Mouse (Mus musculus): ENCODE data around the gene Cfap43.

Cfap43 gene

GRCm38 (mm10) chr19:47780145-47780544 is 138.9 kb downstream of the Cfap43 start:
- DNase-seq = no peak

- DNase-seq = no peak
Observed at GRCm38 (mm10) chr19:47777847-47778246, 141.2 kb downstream of the Cfap43 start.

- DNase-seq = no peak
Observed at GRCm38 (mm10) chr19:47755625-47756024, 163.5 kb downstream of the Cfap43 start.

GRCm38 (mm10) chr19:47754931-47755330 is 164.2 kb downstream of the Cfap43 start:
- no peak for DNase-seq

GRCm38 (mm10) chr19:47753921-47754320 is 165.2 kb downstream of the Cfap43 start:
- DNase-seq = no peak

- DNase-seq = no peak
Observed at GRCm38 (mm10) chr19:47752456-47752855, 166.6 kb downstream of the Cfap43 start.

- no peak for DNase-seq
Observed at GRCm38 (mm10) chr19:47750391-47750790, 168.7 kb downstream of the Cfap43 start.

GRCm38 (mm10) chr19:47748950-47749349 is 170.1 kb downstream of the Cfap43 start:
- DNase-seq = no peak

GRCm38 (mm10) chr19:47747072-47747471 is 172.0 kb downstream of the Cfap43 start:
- DNase-seq = no peak

GRCm38 (mm10) chr19:47731931-47732330 is 187.2 kb downstream of the Cfap43 start:
- peak; percentile 43 for DNase-seq

GRCm38 (mm10) chr19:47731071-47731881 is 187.8 kb downstream of the Cfap43 start, which contains the start of gene Sfr1:
Gene Sfr1 (plus strand): TSS chr19:47731682.
- DNase-seq = peak; percentile 99

- peak; percentile 60 for DNase-seq
Observed at GRCm38 (mm10) chr19:47730691-47731070, 188.4 kb downstream of the Cfap43 start.

GRCm38 (mm10) chr19:47725643-47726140 is 193.4 kb downstream of the Cfap43 start:
- no peak for DNase-seq

- no peak for DNase-seq
Observed at GRCm38 (mm10) chr19:47724903-47725302, 194.2 kb downstream of the Cfap43 start.

- no peak for DNase-seq
Observed at GRCm38 (mm10) chr19:47722471-47722870, 196.6 kb downstream of the Cfap43 start.

GRCm38 (mm10) chr19:47719147-47719546 is 199.9 kb downstream of the Cfap43 start:
- DNase-seq = no peak

GRCm38 (mm10) chr19:47716144-47716543 is 202.9 kb downstream of the Cfap43 start:
- no peak for DNase-seq

GRCm38 (mm10) chr19:47713457-47713856 is 205.6 kb downstream of the Cfap43 start:
- no peak for DNase-seq

GRCm38 (mm10) chr19:47710376-47710775 is 208.7 kb downstream of the Cfap43 start:
- DNase-seq = no peak

- DNase-seq = no peak
Observed at GRCm38 (mm10) chr19:47705772-47706309, 213.2 kb downstream of the Cfap43 start.

- no peak for DNase-seq
Observed at GRCm38 (mm10) chr19:47705080-47705771, 213.9 kb downstream of the Cfap43 start.

- DNase-seq = no peak
Observed at GRCm38 (mm10) chr19:47700509-47700908, 218.6 kb downstream of the Cfap43 start.

- no peak for DNase-seq
Observed at GRCm38 (mm10) chr19:47699743-47700142, 219.3 kb downstream of the Cfap43 start.

- DNase-seq = no peak
Observed at GRCm38 (mm10) chr19:47698266-47698665, 220.8 kb downstream of the Cfap43 start.

Data from kidney, adult 9 months (tissue).